Mouse (Mus musculus) heart, postnatal 0 days (tissue): ENCODE measurements around the gene Ndufaf8. TPM values are rescaled to one million over a fixed set of nuclear protein-coding genes. Genes with fewer than 3 reads are reported as not detected.

Experiments
- ATAC-seq: fragments of 200-750 bp; cut with Nextera tagmentation; 2 replicates; pipeline ENCODE4 v1.8.0; 2017; ENCODE audit warnings: low read depth, moderate number of reproducible peaks, moderate library complexity; ENCODE audit not compliant: insufficient read depth
- DNase-seq: peaks from one replicate; pipeline ENCODE4 v3.0.0-alpha.2; 2016; ENCODE audit warnings: low spot score
- H3K27ac ChIP-seq: fragments of 300-500 bp; sonication (generic); 2 replicates; pipeline ENCODE4 v1.5.1; 2014; ENCODE audit warnings: low read depth, mild to moderate bottlenecking
- H3K27me3 ChIP-seq: fragments of 300-500 bp; sonication (generic); 2 replicates; pipeline ENCODE4 v1.6.1; 2014; ENCODE audit warnings: low read length, mixed read lengths; ENCODE audit not compliant: control insufficient read depth, insufficient read depth
- H3K36me3 ChIP-seq: fragments of 300-500 bp; sonication (generic); replicated peaks from 2 replicates; pipeline ENCODE4 v1.6.1; 2014; ENCODE audit warnings: low read length, mixed read lengths; ENCODE audit not compliant: control insufficient read depth, insufficient read depth
- H3K4me1 ChIP-seq: fragments of 300-500 bp; sonication (generic); 2 replicates; pipeline ENCODE4 v1.6.1; 2014; ENCODE audit warnings: antibody characterized with exemption; ENCODE audit not compliant: control insufficient read depth, insufficient read depth
- H3K4me2 ChIP-seq: fragments of 300-500 bp; sonication (generic); 2 replicates; pipeline ENCODE4 v1.6.1; 2014; ENCODE audit warnings: low read depth, mild to moderate bottlenecking, low read length, moderate library complexity
- H3K4me3 ChIP-seq: fragments of 300-500 bp; sonication (generic); 2 replicates; pipeline ENCODE4 v1.5.1; 2014; ENCODE audit warnings: low read depth, low read length
- H3K9ac ChIP-seq: fragments of 300-500 bp; sonication (generic); replicated peaks from 2 replicates; pipeline ENCODE4 v1.6.1; 2014; ENCODE audit warnings: low read depth, low read length, mixed read lengths
- H3K9me3 ChIP-seq: fragments of 300-500 bp; sonication (generic); replicated peaks from 2 replicates; pipeline ENCODE4 v1.6.1; 2016; ENCODE audit warnings: low read length; ENCODE audit not compliant: control insufficient read depth
- CTCF ChIP-seq: IDR thresholded peaks from 2 replicates; pipeline ENCODE4 v1.5.1; 2016; ENCODE audit warnings: antibody characterized with exemption, control low read depth, low read depth
- EP300 ChIP-seq: IDR thresholded peaks from 2 replicates; pipeline ENCODE4 v1.6.1; 2016; ENCODE audit warnings: antibody characterized with exemption, low read depth
- WGBS: fragments of 180-500 bp; shearing (Covaris S2); extraction: QIAGEN DNeasy Blood & Tissue Kit; methylation state at CpG from one replicate; pipeline ENCODE4 v1.1.7; 2014; 5-methylcytosine and 5-hydroxymethylcytosine counted together
- polyA plus RNA-seq: library from polyadenylated mRNA; unstranded; fragments of >200 nt; fragmentation: Nextera tagmentation; extraction: Ambion mirVana; gene quantifications from 2 replicates; pipeline ENCODE4 v1.2.1, GENCODE M21; 2015
- total RNA-seq: library from RNA; depleted of rRNA; stranded (reverse); fragments of >200 nt; gene quantifications from 2 replicates; pipeline ENCODE4 v1.2.3, GENCODE M21; 2014; ENCODE audit warnings: low replicate concordance; rRNA removed

Gene Ndufaf8
- total RNA-seq (52.7 and 84.8 TPM in 2 replicates), polyA plus RNA-seq (118 and 132 TPM in 2 replicates)

DNA sequence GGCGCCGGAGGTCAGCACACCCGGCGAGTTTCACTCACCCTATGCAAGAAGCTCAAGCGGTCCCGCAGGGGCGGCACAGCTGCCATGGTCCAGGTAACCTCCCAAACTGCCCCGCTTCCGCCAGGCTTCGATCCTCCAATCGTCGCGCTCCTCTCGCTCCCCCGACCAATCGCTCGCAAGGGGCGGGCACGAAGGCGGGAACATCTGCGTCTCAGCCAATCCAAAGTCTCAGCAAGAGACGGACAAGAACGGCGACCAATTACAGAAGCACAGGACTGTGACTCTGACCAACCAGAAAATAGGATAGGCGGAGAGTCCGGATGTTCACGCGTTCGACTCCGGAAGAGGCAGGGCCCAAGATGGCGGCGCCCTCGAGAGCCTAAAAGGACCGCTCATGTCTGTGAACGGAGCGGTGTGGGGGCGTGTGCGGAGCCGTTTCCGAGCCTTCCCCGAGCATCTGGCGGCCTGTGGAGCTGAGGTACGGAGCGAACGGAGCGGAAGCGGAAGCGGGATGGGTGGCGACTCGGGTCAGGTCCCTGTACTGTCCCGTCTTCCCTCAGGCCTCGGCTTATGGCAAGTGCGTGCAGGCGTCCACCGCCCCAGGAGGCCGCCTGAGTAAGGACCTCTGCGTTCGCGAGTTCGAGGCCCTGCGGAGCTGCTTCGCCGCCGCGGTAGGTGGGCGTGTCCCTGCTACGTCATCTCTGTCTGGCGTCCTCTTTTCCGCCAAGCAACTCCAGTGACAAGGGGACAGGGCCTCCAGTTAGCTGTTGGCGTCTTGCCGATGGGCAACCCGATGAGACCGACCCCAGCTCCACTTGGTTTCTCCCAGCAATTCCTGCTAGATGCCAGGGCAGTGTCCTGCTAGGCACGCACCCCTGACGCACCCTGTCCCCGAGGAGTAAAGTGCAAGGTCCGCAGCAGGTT is at the start of gene Ndufaf8, which contains the start of gene Tepsin:
Ndufaf8 (plus strand) TSS at position 341 of the 924 bp plus-strand sequence.
Tepsin (minus strand) TSS at position 144 of the 924 bp plus-strand sequence.
- Histone ChIP-seq H3K27ac (peak within 1 kb of the TSS; percentile 92), H3K4me1 (peaks cover 13% of the 10 kb centered on the region), H3K27me3 (no peaks in the 10 kb centered on the region), H3K36me3 (peaks cover 30% of the 10 kb centered on the region), H3K9me3 (no peaks in the 10 kb centered on the region), H3K4me3 (peak within 1 kb of the TSS; percentile 79), H3K9ac (peak within 1 kb of the TSS; percentile 77), H3K4me2 (peak within 1 kb of the TSS; percentile 89)
- DNase-seq (peak; percentile 98), ATAC-seq (peak; percentile 98)
- WGBS: under 1% methylated on average over 77 of the region's 77 CpGs
- no peak for TF ChIP-seq CTCF
- TF ChIP-seq EP300: peak; percentile 100

DNA sequence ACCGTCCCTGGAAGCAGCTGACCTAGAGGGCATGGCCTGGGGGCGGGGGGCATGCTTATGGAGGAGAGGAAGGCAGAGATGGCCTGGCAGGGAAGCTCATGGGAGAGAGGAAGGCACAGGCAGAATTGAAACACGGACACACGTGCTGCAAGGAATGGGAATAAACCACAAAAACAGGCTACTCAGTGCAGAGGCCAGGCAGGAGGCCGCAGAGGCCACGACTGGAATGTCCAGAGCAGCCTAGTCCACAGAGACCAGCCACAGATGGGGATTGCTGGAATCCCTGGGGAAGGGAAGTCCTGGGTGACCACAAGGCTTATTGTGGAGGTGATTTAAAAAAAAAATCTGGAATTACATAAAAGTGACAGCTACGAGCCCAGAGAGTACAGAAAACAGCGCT is 49.7 kb upstream of the Ndufaf8 start:
- DNase-seq (no peak), ATAC-seq (no peak)
- no peaks in the 10 kb centered on the region for H3K36me3 ChIP-seq
- no peak overlapping the region for H3K4me2 ChIP-seq
- TF ChIP-seq EP300: no peak
- TF ChIP-seq CTCF: no peak
- peaks cover 42% of the 10 kb centered on the region for H3K27me3 ChIP-seq
- peaks cover 10% of the 10 kb centered on the region; the same call in 1 of the 2 replicates for H3K4me1 ChIP-seq
- no peak overlapping the region for H3K9ac ChIP-seq
- no peaks in the 10 kb centered on the region for H3K9me3 ChIP-seq
- 86% methylated on average over 8 of the region's 8 CpGs for WGBS
- no peak overlapping the region for H3K27ac ChIP-seq
- H3K4me3 ChIP-seq: no peak overlapping the region

DNA sequence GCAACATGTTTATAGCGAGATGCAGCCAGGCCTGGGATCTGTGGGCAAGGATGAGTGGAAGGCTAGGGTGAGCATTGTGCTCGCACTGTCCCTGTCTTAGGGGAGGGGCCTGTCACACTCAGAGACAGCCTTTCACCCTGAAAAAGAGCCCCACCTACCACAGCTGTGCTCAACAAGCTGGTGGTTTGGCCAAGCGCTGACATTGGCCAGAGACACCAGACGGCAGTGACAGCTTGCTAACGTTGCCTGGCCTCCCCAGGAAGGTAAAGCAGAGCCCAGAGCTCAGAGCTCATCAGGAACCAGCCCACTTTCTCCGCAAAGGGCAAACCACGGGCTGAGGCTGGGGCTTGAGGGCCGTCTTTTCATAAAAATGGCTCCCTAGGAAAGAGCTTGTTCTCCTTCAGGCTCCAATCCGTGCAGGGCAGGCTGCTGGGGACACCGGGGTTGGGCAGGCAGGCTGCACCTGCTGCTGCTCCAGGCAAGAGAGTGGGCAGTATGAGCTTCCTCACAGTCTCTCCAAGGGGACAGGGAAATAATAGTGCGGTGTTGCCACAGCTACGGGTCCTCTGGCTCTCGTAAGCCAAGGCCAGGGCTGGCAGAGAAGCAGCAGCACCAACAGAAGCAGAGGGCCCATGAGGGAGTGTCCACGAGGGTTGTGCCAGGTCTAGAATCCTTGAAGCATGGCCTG is 47.5 kb upstream of the Ndufaf8 start:
- no peak for DNase-seq
- H3K27ac ChIP-seq: no peak overlapping the region

DNA sequence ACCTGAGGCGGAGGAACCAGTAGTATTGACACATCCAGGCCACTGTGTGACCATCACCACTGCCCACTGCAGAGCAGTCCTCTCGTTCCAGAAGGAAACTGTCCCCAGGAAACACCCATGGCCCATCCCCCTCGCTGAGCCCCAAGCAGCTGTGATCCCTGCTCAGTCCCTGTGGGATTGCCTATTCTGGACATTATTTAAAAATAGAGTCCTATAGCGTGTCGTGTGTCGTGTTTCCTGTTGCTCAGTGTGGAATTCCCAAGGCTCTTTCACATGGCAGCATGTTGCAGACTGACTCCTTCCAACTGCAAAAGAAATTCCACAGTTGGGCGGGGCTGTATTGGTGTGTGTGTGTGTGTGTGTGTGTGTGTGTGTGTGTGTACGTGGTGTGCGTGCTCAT is 46.5 kb upstream of the Ndufaf8 start:
- Histone ChIP-seq H3K27ac (no peak overlapping the region; the same call in 1 of the 2 replicates), H3K4me3 (no peak overlapping the region), H3K4me1 (peaks cover 10% of the 10 kb centered on the region; the same call in 1 of the 2 replicates), H3K4me2 (no peak overlapping the region), H3K36me3 (no peaks in the 10 kb centered on the region), H3K9me3 (no peaks in the 10 kb centered on the region), H3K27me3 (peaks cover 20% of the 10 kb centered on the region), H3K9ac (no peak overlapping the region)
- ATAC-seq (peak; percentile 57), DNase-seq (peak; percentile 40)
- TF ChIP-seq CTCF (no peak), EP300 (peak; percentile 63; the same call in 1 of the 2 replicates)
- WGBS: 42% methylated on average over 9 of the region's 9 CpGs

More for the DNA sequence above, 47.5 kb upstream of the Ndufaf8 start:
- Histone ChIP-seq H3K4me2 (no peak overlapping the region), H3K4me1 (peaks cover 10% of the 10 kb centered on the region; the same call in 1 of the 2 replicates), H3K27me3 (peaks cover 30% of the 10 kb centered on the region), H3K36me3 (no peaks in the 10 kb centered on the region), H3K9me3 (no peaks in the 10 kb centered on the region), H3K9ac (no peak overlapping the region), H3K4me3 (no peak overlapping the region)
- ATAC-seq: no peak; the same call in none of the 2 replicates
- WGBS: 41% methylated on average over 14 of the region's 14 CpGs
- TF ChIP-seq EP300: no peak
- TF ChIP-seq CTCF: no peak

DNA sequence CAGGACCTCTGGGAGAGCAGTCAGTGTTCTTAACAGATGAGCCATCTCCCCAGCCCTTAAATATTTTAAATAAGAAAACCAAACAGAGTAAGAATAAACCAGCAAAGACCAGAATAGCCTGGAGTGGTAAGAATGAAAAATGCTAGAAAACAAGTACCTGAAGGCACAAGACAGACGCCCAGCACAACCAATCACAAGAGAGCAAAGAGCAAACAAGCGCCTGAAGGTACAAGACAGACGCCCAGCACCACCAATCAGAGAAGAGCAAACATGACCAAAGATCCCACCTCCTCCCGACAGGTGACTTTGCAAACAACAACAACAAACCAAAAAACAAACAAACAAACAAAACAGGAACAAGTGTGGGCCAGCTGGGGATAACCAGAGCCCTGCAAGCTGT is 44.9 kb upstream of the Ndufaf8 start:
- TF ChIP-seq CTCF: no peak
- TF ChIP-seq EP300: no peak
- H3K9ac ChIP-seq: no peak overlapping the region
- DNase-seq (no peak), ATAC-seq (no peak)
- 81% methylated on average over 4 of the region's 4 CpGs for WGBS
- H3K4me2 ChIP-seq: no peak overlapping the region
- H3K4me1 ChIP-seq: peaks cover 10% of the 10 kb centered on the region; the same call in 1 of the 2 replicates
- H3K36me3 ChIP-seq: no peaks in the 10 kb centered on the region
- H3K27ac ChIP-seq: no peak overlapping the region
- no peak overlapping the region for H3K4me3 ChIP-seq
- H3K27me3 ChIP-seq: peaks cover 4% of the 10 kb centered on the region
- H3K9me3 ChIP-seq: no peaks in the 10 kb centered on the region
